Mouse (Mus musculus) heart, postnatal 0 days (tissue): ENCODE results near the gene Raly. TPM values are rescaled to one million over a fixed set of nuclear protein-coding genes. Genes with fewer than 3 reads are reported as not detected.

Experiments used
- ATAC-seq: fragments of 200-750 bp; cut with Nextera tagmentation; 2 replicates; pipeline ENCODE4 v1.8.0; 2017; ENCODE audit warnings: low read depth, moderate number of reproducible peaks, moderate library complexity; ENCODE audit not compliant: insufficient read depth
- DNase-seq: peaks from one replicate; pipeline ENCODE4 v3.0.0-alpha.2; 2016; ENCODE audit warnings: low spot score
- H3K27ac ChIP-seq: fragments of 300-500 bp; sonication (generic); 2 replicates; pipeline ENCODE4 v1.5.1; 2014; ENCODE audit warnings: low read depth, mild to moderate bottlenecking
- H3K27me3 ChIP-seq: fragments of 300-500 bp; sonication (generic); 2 replicates; pipeline ENCODE4 v1.6.1; 2014; ENCODE audit warnings: low read length, mixed read lengths; ENCODE audit not compliant: control insufficient read depth, insufficient read depth
- H3K36me3 ChIP-seq: fragments of 300-500 bp; sonication (generic); replicated peaks from 2 replicates; pipeline ENCODE4 v1.6.1; 2014; ENCODE audit warnings: low read length, mixed read lengths; ENCODE audit not compliant: control insufficient read depth, insufficient read depth
- H3K4me1 ChIP-seq: fragments of 300-500 bp; sonication (generic); 2 replicates; pipeline ENCODE4 v1.6.1; 2014; ENCODE audit warnings: antibody characterized with exemption; ENCODE audit not compliant: control insufficient read depth, insufficient read depth
- H3K4me2 ChIP-seq: fragments of 300-500 bp; sonication (generic); 2 replicates; pipeline ENCODE4 v1.6.1; 2014; ENCODE audit warnings: low read depth, mild to moderate bottlenecking, low read length, moderate library complexity
- H3K4me3 ChIP-seq: fragments of 300-500 bp; sonication (generic); 2 replicates; pipeline ENCODE4 v1.5.1; 2014; ENCODE audit warnings: low read depth, low read length
- H3K9ac ChIP-seq: fragments of 300-500 bp; sonication (generic); replicated peaks from 2 replicates; pipeline ENCODE4 v1.6.1; 2014; ENCODE audit warnings: low read depth, low read length, mixed read lengths
- H3K9me3 ChIP-seq: fragments of 300-500 bp; sonication (generic); replicated peaks from 2 replicates; pipeline ENCODE4 v1.6.1; 2016; ENCODE audit warnings: low read length; ENCODE audit not compliant: control insufficient read depth
- CTCF ChIP-seq: IDR thresholded peaks from 2 replicates; pipeline ENCODE4 v1.5.1; 2016; ENCODE audit warnings: antibody characterized with exemption, control low read depth, low read depth
- EP300 ChIP-seq: IDR thresholded peaks from 2 replicates; pipeline ENCODE4 v1.6.1; 2016; ENCODE audit warnings: antibody characterized with exemption, low read depth
- WGBS: fragments of 180-500 bp; shearing (Covaris S2); extraction: QIAGEN DNeasy Blood & Tissue Kit; methylation state at CpG from one replicate; pipeline ENCODE4 v1.1.7; 2014; 5-methylcytosine and 5-hydroxymethylcytosine counted together
- polyA plus RNA-seq: library from polyadenylated mRNA; unstranded; fragments of >200 nt; fragmentation: Nextera tagmentation; extraction: Ambion mirVana; gene quantifications from 2 replicates; pipeline ENCODE4 v1.2.1, GENCODE M21; 2015
- total RNA-seq: library from RNA; depleted of rRNA; stranded (reverse); fragments of >200 nt; gene quantifications from 2 replicates; pipeline ENCODE4 v1.2.3, GENCODE M21; 2014; ENCODE audit warnings: low replicate concordance

Raly gene
- total and polyA plus RNA-seq, 2 experiments from 2014 or later, result 21.7 to 266 TPM

GRCm38 (mm10) chr2:154785284-154785683, 5.6 kb upstream of the Raly start:
- Histone ChIP-seq H3K9ac (no peak overlapping the region), H3K27me3 (no peaks in the 10 kb centered on the region), H3K4me2 (no peak overlapping the region), H3K36me3 (no peaks in the 10 kb centered on the region), H3K27ac (no peak overlapping the region), H3K4me3 (no peak overlapping the region), H3K4me1 (0 out of 2 replicates have a peak, but pooled peaks cover 3% of the 10 kb centered on the region), H3K9me3 (no peaks in the 10 kb centered on the region)
- ATAC-seq (no peak), DNase-seq (no peak)
- TF ChIP-seq EP300 (no peak), CTCF (no peak)
- 29% methylated on average over 3 of the region's 3 CpGs for WGBS

GRCm38 (mm10) chr2:154786187-154786586, 4.7 kb upstream of the Raly start:
- no peak overlapping the region for H3K9ac ChIP-seq
- H3K36me3 ChIP-seq, result no peaks in the 10 kb centered on the region
- DNase-seq, result no peak
- TF ChIP-seq CTCF (no peak), EP300 (no peak)
- H3K9me3 ChIP-seq, result no peaks in the 10 kb centered on the region
- WGBS, result 53% methylated on average over 3 of the region's 3 CpGs
- H3K4me2 ChIP-seq, result no peak overlapping the region
- no peak for ATAC-seq
- no peaks in the 10 kb centered on the region for H3K27me3 ChIP-seq
- H3K27ac ChIP-seq, result no peak overlapping the region
- H3K4me3 ChIP-seq, result no peak overlapping the region
- 0 out of 2 replicates have a peak, but pooled peaks cover 3% of the 10 kb centered on the region for H3K4me1 ChIP-seq

- no peak overlapping the region for H3K27ac ChIP-seq
- H3K9ac ChIP-seq, result no peak overlapping the region
- 0 out of 2 replicates have a peak, but pooled peaks cover 3% of the 10 kb centered on the region for H3K4me1 ChIP-seq
- no peak for ATAC-seq
- no peak overlapping the region for H3K4me2 ChIP-seq
- no peaks in the 10 kb centered on the region for H3K9me3 ChIP-seq
- DNase-seq, result no peak
- WGBS, result 65% methylated on average over 11 of the region's 11 CpGs
- no peaks in the 10 kb centered on the region for H3K27me3 ChIP-seq
- no peaks in the 10 kb centered on the region for H3K36me3 ChIP-seq
- H3K4me3 ChIP-seq, result no peak overlapping the region
- TF ChIP-seq CTCF, result no peak
- TF ChIP-seq EP300, result no peak
These were observed 4.1 kb upstream of the Raly start for GRCm38 (mm10) chr2:154786776-154787175.

- no peak for TF ChIP-seq CTCF
- TF ChIP-seq EP300, result no peak
- peaks cover 22% of the 10 kb centered on the region for H3K4me1 ChIP-seq
- H3K4me2 ChIP-seq, result no peak overlapping the region
- H3K27ac ChIP-seq, result no peak overlapping the region
- DNase-seq (no peak), ATAC-seq (no peak)
- H3K9ac ChIP-seq, result no peak overlapping the region
- H3K4me3 ChIP-seq, result no peak overlapping the region
- 64% methylated on average over 6 of the region's 6 CpGs for WGBS
- H3K9me3 ChIP-seq, result no peaks in the 10 kb centered on the region
- no peaks in the 10 kb centered on the region for H3K36me3 ChIP-seq
- H3K27me3 ChIP-seq, result no peaks in the 10 kb centered on the region
These were observed 1.5 kb upstream of the Raly start for GRCm38 (mm10) chr2:154789381-154789780.

- no peaks in the 10 kb centered on the region for H3K36me3 ChIP-seq
- no peak overlapping the region for H3K9ac ChIP-seq
- H3K27ac ChIP-seq, result peak overlapping the region; percentile 33; the same call in 1 of the 2 replicates
- H3K4me2 ChIP-seq, result peak overlapping the region; percentile 53
- DNase-seq, result no peak
- no peaks in the 10 kb centered on the region for H3K27me3 ChIP-seq
- TF ChIP-seq EP300 (no peak), CTCF (no peak)
- H3K4me3 ChIP-seq, result peak overlapping the region; percentile 99
- peaks cover 30% of the 10 kb centered on the region for H3K4me1 ChIP-seq
- no peak for ATAC-seq
- no peaks in the 10 kb centered on the region for H3K9me3 ChIP-seq
- 7% methylated on average over 14 of the region's 14 CpGs for WGBS
These were observed 780 bp upstream of the Raly start for GRCm38 (mm10) chr2:154789977-154790655.
